Mouse (Mus musculus) C2C12 (cell line): Measurements from ENCODE around the gene Mlx. TPM values are rescaled to one million over a fixed set of nuclear protein-coding genes. Genes with fewer than 3 reads are reported as not detected.

ENCODE experiments used
- H3K27me3 ChIP-seq: one replicate; pipeline ENCODE4 v1.6.1; 2011; ENCODE audit not compliant: control insufficient read depth, insufficient read depth, insufficient read length
- H3K36me3 ChIP-seq: one replicate; pipeline ENCODE4 v1.6.1; 2011; ENCODE audit not compliant: control insufficient read depth, insufficient read depth
- H3K4me3 ChIP-seq: one replicate; pipeline ENCODE4 v1.5.1; 2011; ENCODE audit warnings: mild to moderate bottlenecking, control low read depth; ENCODE audit not compliant: poor library complexity, insufficient read depth, severe bottlenecking
- H3K79me2 ChIP-seq: one replicate; pipeline ENCODE4 v1.6.1; 2011; ENCODE audit not compliant: control insufficient read depth, insufficient read depth
- H3K79me3 ChIP-seq: one replicate; pipeline ENCODE4 v1.6.1; 2011; ENCODE audit warnings: low read depth, control low read depth
- H3ac ChIP-seq: one replicate; pipeline ENCODE3; 2011; ENCODE audit warnings: low read depth; ENCODE audit not compliant: control insufficient read depth, insufficient read length
- CEBPB ChIP-seq: IDR thresholded peaks from one replicate; pipeline ENCODE4 v1.6.1; 2011; ENCODE audit warnings: low read depth, mild to moderate bottlenecking, control low read depth, moderate library complexity
- CTCF ChIP-seq: IDR thresholded peaks from one replicate; pipeline ENCODE4 v1.5.1; 2011; ENCODE audit not compliant: control insufficient read depth, insufficient read depth, insufficient read length
- FOSL1 ChIP-seq: IDR thresholded peaks from one replicate; pipeline ENCODE4 v1.8.0; 2011; ENCODE audit warnings: mild to moderate bottlenecking, low read length; ENCODE audit not compliant: poor library complexity, insufficient read depth, severe bottlenecking
- MAX ChIP-seq: IDR thresholded peaks from one replicate; pipeline ENCODE4 v1.6.1; 2011; ENCODE audit warnings: mild to moderate bottlenecking, control low read depth
- MYOD1 ChIP-seq: IDR thresholded peaks from one replicate; pipeline ENCODE4 v1.6.1; 2011; ENCODE audit warnings: low read depth; ENCODE audit not compliant: control insufficient read depth, insufficient read length
- MYOG ChIP-seq: IDR thresholded peaks from one replicate; pipeline ENCODE4 v1.6.1; 2011; ENCODE audit not compliant: control insufficient read depth, insufficient read length; ENCODE audit errors: extremely low read depth
- USF1 ChIP-seq: IDR thresholded peaks from one replicate; pipeline ENCODE4 v1.6.1; 2011; ENCODE audit warnings: low read depth, mild to moderate bottlenecking, control low read depth, moderate library complexity
- polyA plus RNA-seq: library from polyadenylated mRNA; unstranded; fragments of >200 nt; fragmentation: generic; extraction: Trizol; gene quantifications from one replicate; pipeline ENCODE4 v1.2.1, GENCODE M21; 2012; ENCODE audit warnings: missing spikeins

Gene Mlx
- polyA plus RNA-seq, 1 experiment: 39.7 TPM

DNA sequence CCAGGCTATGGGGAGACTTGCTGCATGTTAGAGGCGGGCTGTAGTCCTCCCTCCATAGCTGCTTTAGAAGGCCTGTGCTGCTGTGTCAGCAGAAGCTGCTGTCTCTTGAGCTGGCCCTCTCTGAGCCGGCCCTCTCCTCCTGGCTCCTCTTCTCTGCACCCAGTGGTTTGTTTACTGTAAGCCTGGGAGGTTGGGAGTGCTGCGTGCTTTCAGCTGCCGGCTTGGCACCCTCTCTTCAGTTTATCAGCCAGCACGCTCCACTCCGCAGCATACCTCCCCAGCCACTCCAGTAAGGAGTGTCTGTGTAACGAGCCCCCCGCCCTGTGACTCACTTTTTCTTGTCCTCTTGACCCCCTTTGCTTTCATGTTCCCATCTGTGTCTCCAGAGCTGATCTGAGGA is 30.2 kb upstream of the Mlx start:
- H3K36me3 ChIP-seq: peaks cover under 1% of the 10 kb centered on the region
- H3K27me3 ChIP-seq: no peaks in the 10 kb centered on the region
- no peaks in the 10 kb centered on the region for H3K79me2 ChIP-seq
- H3K79me3 ChIP-seq: no peaks in the 10 kb centered on the region
- TF ChIP-seq CTCF (no peak), FOSL1 (no peak), USF1 (no peak), MAX (no peak), MYOG (no peak), MYOD1 (no peak), CEBPB (no peak)
- H3K4me3 ChIP-seq: no peak overlapping the region
- no peak overlapping the region for H3ac ChIP-seq

GRCm38 (mm10) chr11:101057860-101058259 is 29.2 kb upstream of the Mlx start:
- H3K79me3 ChIP-seq: no peaks in the 10 kb centered on the region
- no peak overlapping the region for H3K4me3 ChIP-seq
- no peaks in the 10 kb centered on the region for H3K27me3 ChIP-seq
- no peaks in the 10 kb centered on the region for H3K79me2 ChIP-seq
- H3ac ChIP-seq: no peak overlapping the region
- no peaks in the 10 kb centered on the region for H3K36me3 ChIP-seq
- TF ChIP-seq USF1 (no peak), CTCF (peak; percentile 43), FOSL1 (no peak), MYOD1 (peak; percentile 26), CEBPB (no peak), MYOG (no peak), MAX (no peak)

DNA sequence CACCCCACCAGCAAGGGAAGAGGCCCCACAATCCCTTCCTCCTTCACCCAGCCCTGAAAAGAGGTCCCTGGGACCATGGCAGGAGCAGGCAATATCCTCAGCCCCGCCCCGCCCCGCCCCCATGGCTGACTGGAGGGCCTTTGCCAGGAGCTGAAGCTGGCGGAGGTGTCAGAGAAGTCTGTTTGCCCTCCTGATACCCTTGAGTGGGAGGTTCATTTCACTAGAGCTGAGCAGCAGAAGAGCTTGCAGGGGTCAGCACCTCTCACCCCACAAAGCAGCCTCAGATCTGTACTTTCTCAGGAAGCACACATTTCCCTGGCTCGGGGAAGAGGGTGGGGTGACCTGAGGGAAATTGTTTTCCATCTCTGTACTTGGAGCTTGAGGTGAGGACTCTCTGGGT is 28.4 kb upstream of the Mlx start:
- Histone ChIP-seq H3K79me2 (no peaks in the 10 kb centered on the region), H3K27me3 (no peaks in the 10 kb centered on the region), H3K36me3 (no peaks in the 10 kb centered on the region), H3ac (no peak overlapping the region), H3K79me3 (no peaks in the 10 kb centered on the region), H3K4me3 (no peak overlapping the region)
- TF ChIP-seq FOSL1 (no peak), USF1 (no peak), CEBPB (no peak), MAX (no peak), MYOD1 (no peak), CTCF (no peak), MYOG (no peak)

GRCm38 (mm10) chr11:101059473-101059872 is 27.6 kb upstream of the Mlx start:
- TF ChIP-seq MYOG: no peak
- no peak for TF ChIP-seq CEBPB
- no peak for TF ChIP-seq USF1
- TF ChIP-seq MYOD1: no peak
- TF ChIP-seq CTCF: no peak
- no peak for TF ChIP-seq MAX
- no peak for TF ChIP-seq FOSL1
- no peaks in the 10 kb centered on the region for H3K36me3 ChIP-seq

DNA sequence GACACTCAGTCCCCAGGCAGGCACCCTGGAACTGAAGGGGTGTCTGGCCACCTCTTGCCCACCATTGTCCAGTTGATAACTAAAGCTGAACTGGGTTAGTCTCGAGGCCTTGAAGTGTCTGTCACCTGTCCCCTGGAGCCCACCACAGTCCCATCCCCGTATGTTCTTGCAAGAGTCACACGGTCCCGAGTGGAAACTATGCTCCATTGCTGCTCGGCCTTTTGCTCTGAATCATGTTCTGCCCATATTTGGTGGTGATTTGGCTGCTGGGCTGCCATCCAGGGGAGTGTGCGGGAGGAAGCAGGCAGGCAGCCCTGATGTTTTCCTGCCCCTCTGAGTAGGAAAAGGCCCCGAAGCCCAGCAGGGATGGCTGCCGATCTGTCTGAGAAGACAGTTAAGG is 27.0 kb upstream of the Mlx start:
- H3K79me3 ChIP-seq: no peaks in the 10 kb centered on the region
- no peak overlapping the region for H3K4me3 ChIP-seq
- no peak for TF ChIP-seq CEBPB
- TF ChIP-seq MYOG: no peak
- H3ac ChIP-seq: peak overlapping the region; percentile 28
- no peaks in the 10 kb centered on the region for H3K79me2 ChIP-seq
- no peaks in the 10 kb centered on the region for H3K36me3 ChIP-seq
- H3K27me3 ChIP-seq: no peaks in the 10 kb centered on the region

More at GRCm38 (mm10) chr11:101059473-101059872, 27.6 kb upstream of the Mlx start:
- Histone ChIP-seq H3K27me3 (no peaks in the 10 kb centered on the region), H3K79me3 (no peaks in the 10 kb centered on the region), H3K4me3 (no peak overlapping the region), H3ac (no peak overlapping the region), H3K79me2 (no peaks in the 10 kb centered on the region)

DNA sequence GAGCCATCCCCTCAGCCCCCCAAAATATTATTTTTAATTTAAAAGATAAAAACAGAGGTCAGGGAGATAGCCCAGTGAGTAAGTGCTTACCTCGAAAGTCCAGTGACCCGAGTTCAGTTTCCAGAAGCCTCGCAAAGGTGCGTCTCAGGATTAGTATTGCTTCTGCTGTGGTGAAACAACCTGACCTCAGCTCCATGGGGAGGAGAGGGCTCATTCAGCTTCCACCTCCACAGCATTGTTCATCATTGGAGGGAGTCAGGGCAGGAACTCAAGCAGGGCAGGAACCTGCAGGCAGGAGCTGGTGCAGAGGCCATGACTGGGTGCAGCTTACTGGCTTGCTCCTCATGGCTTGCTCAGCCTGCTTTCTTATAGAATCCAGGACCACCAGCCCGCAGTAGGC is 26.0 kb upstream of the Mlx start:
- no peaks in the 10 kb centered on the region for H3K79me2 ChIP-seq
- H3K79me3 ChIP-seq: no peaks in the 10 kb centered on the region
- no peaks in the 10 kb centered on the region for H3K27me3 ChIP-seq
- no peak overlapping the region for H3ac ChIP-seq
- no peak overlapping the region for H3K4me3 ChIP-seq
- no peak for TF ChIP-seq USF1
- no peak for TF ChIP-seq MYOD1
- no peak for TF ChIP-seq CEBPB
- no peak for TF ChIP-seq MAX
- no peak for TF ChIP-seq MYOG
- TF ChIP-seq FOSL1: no peak
- no peaks in the 10 kb centered on the region for H3K36me3 ChIP-seq
